Mouse (Mus musculus) stomach, postnatal 0 days (tissue): Measurements from ENCODE around the gene Zfp319.

Source experiments
- CTCF ChIP-seq: IDR thresholded peaks from 2 replicates; pipeline ENCODE4 v1.5.1; 2016; ENCODE audit warnings: antibody characterized with exemption, low read depth, mild to moderate bottlenecking, moderate library complexity
- EP300 ChIP-seq: optimal IDR thresholded peaks from 2 replicates; pipeline ENCODE3; 2016; ENCODE audit warnings: antibody characterized with exemption

- TF ChIP-seq CTCF: no peak
- TF ChIP-seq EP300: no peak
These were observed 49.2 kb upstream of the Zfp319 start for GRCm38 (mm10) chr8:95380953-95381352.
